Mouse (Mus musculus) cerebellum, adult 2 months (tissue): Measurements from ENCODE around the gene Dnase1l2.

ENCODE experiments used
- CTCF ChIP-seq: fragments of 200-500 bp; IDR thresholded peaks from 2 replicates; pipeline ENCODE4 v1.5.1; 2011; ENCODE audit warnings: low read depth, mild to moderate bottlenecking, control low read depth, low read length, moderate library complexity, borderline replicate concordance; ENCODE audit not compliant: insufficient read depth
- POLR2A ChIP-seq: fragments of 200-500 bp; IDR thresholded peaks from 2 replicates; pipeline ENCODE4 v1.6.1; 2011; ENCODE audit warnings: low read length, control low read depth, borderline replicate concordance; ENCODE audit not compliant: insufficient read depth

DNA sequence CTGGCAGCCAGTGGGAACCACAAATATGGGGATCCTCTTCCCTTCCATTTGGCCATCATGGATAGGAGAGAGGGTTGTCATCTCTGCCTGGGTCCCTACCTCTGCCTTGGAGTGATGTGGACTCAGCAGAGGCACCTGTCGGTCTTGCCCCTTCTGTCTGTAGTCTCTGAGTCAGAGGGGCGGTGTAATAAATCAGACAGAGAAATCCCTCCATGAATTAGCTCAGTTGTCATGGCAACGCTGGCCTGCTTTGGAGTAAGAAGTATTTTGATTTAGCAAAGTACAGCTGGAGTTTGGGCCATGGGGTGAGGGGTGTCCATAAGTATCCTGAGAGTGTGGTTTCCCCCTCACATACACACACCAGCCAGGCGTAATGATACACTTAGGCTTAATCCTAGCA, 47.5 kb upstream of the Dnase1l2 start:
- TF ChIP-seq CTCF (no peak), POLR2A (no peak)
